Mouse (Mus musculus) heart, adult 2 months (tissue): ENCODE results near the gene Vezt.

Source experiments
- CTCF ChIP-seq: fragments of 200-600 bp; IDR thresholded peaks from 2 replicates; pipeline ENCODE4 v1.8.1; 2022; ENCODE audit warnings: antibody characterized with exemption, mild to moderate bottlenecking, moderate library complexity
- POLR2A ChIP-seq: fragments of 200-500 bp; IDR thresholded peaks from 2 replicates; pipeline ENCODE4 v1.6.1; 2011; ENCODE audit warnings: mild to moderate bottlenecking, low read depth, low read length, control low read depth; ENCODE audit not compliant: insufficient read depth

DNA sequence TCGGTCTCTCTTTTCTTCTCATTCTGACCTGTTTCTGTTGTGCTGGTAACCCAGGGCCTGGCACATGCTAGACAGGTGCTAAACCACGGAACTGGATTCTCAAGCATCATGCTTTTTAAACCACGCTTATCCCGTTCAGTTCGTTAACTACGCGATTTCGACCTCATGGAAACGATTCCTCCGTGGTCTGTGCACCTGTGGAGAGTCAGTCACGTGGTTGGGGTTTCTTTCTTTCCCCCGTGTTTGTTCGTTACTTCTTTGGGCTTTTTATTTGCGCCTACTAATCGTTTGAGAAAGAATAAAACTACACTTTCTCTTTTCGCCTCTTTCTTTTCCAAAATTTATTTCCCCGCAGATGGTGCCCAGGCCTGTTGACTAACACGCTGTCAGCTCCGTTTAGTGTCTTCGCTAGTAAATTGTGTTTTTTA, 96.8 kb downstream of the Vezt start:
- TF ChIP-seq CTCF (no peak), POLR2A (no peak)
